Mouse (Mus musculus) heart, adult 9 months (tissue): ENCODE measurements around the gene Fam3b.

ENCODE experiments used
- DNase-seq, 2 experiments: peaks; one replicate each; pipeline ENCODE4 v3.0.0; 2022; ENCODE audit warnings: low spot score in 2 of 2

The Fam3b gene

DNA sequence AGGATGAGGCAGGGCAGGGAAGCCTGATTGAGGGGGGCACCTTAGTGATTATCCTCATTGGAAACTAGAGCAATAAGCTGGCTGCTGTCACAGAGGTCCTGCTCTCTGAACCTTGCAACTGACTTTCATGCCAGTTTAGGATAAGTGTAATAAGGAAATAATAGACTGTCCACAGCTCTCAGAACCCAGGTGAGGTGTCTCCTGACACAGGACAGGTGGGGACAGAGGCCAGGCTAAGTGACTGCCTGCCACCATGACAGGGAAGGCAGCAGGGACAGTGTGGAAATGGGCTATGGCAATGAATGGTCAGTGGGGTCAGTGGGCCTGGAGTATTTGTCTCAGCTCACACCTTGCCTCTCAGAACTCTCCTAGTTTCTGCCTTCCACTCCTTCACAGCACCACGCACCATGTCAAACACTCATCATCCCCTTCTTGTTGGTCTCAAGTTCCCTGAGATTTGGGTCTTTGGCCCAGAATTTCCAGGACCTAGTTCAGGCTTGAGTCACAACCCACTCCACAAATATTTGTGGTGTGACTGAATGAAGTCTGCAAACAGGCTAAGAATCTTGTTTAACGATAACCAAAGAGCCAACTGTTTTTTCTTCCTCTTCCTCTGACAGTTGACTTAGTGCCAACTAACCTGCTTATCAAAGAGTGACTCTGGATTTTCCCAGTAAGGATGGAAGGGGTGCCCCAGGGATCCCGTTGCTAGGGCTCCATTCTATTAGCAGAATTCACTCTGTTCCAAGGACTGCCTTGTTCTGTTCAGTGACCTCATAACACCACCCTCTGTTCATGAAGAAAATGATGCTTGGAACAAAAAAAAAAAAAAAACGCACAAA, at the start of gene Fam3b:
Gene Fam3b (minus strand): TSS at position 718 of the 842 bp plus-strand sequence.
- DNase-seq: no peak

DNA sequence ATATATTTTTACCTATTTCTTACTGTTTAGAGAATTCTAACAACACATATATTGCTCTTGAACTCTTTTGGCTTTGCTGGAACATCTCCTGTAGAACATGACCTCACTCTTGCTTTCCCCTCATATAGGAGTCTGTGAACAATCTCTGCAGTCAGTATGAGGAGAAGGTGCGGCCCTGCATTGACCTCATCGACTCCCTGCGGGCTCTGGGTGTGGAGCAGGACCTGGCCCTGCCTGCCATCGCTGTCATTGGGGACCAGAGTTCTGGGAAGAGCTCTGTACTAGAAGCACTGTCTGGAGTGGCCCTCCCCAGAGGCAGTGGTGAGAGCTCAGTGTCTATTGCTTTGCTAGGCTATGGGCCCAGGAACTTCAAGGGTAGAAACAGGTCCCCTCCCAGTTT, 29.7 kb upstream of the Fam3b start:
- DNase-seq: no peak

DNA sequence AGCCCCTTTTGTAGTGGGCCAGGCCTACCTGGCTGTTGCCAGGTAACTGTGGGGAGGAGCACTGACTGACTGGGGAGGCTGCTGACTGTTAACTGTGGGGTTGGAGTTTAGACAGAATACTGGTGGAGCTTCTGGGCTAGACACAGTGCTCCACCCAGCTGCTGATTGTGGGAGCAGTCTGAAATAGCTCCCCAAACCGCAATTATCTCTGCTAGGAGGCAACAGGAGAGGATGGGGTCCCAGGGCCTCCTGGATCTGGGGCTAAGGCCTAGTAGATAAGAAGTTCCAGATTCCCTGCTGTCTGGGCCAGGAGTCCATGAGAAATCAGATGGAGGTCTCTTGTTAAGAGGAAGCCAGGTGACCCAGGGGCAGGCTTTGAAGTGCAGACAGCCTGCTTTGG, 22.2 kb upstream of the Fam3b start:
- no peak for DNase-seq

DNA sequence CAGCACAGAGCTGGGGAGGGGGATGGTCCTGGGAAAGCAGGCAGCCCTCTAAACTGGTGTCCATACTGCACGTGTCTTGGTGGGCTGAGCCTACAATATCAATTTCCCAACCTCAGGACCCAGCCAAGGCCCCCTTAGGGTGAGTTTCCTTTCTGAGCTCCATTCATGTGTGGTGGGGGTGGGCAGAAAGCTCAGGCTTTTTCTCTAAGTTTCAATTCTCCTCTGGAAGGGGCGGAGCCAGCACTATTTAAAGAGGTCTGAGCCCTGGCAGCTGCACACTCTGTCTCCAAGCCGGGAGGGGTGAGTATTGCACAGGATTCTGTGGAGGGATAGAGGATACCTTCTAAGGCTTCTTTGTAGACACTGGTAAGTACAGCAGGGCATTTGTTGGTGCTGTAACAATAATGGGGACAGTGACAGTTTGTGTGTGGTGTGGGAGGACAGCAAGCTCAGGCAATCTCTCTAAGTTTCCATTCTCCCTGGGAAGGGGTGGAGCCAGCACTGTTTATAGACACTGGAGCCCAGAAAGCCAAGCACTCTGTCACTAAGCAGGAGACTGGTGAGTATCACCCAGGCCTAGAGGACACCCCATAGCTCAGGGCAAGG, 21.3 kb upstream of the Fam3b start:
- peak; percentile 77 to 80 for DNase-seq

DNA sequence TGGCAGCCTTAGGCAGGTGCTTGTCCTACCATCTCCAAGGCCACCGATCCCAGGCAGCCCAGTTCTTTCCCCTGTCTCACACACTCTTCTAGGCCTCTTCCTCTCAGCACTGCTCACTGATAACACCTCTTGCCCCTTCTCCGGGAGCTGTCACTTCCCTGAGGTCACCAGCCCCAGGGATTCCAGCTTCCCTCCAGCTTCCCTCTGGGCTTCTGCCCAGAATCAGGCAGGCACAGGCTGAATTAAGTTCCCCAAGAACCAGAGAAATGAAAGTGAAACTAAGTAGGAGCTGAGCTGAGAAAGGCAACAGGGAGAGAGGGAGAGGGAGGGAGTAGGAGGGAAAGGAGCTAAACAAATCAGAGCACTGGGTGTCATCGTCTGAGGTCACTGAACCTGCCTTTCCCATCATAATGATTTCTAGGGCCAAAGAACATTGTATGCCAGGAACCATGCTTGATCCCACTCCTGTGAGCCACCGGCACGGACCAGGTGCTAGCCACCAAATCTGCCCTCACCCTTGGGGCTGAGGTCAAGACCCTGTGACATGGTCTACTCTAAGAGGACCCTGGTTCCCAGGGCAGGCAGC, 20.4 kb upstream of the Fam3b start:
- DNase-seq: peak; percentile 85 to 90

DNA sequence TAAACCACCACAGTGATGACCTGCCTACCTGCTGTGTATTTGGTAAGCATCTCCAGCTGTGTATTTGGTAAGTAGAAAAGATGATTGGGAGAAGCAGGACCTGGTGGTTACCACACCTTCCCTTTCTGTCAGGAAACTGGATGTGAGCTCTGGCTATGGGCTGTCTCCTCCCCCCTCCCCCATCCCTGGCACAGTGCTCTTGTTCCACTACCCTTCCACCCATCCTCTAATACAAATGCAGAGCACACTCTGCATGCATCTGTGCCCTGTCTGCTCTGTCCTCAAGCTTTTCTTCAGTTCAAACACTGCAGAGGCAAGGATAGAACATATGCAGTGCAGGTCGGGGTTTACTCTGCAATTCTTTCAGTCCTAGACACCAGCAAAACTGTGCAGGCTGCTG, 19.8 kb upstream of the Fam3b start:
- peak in 1 of 2 experiments; percentile 22 for DNase-seq

DNA sequence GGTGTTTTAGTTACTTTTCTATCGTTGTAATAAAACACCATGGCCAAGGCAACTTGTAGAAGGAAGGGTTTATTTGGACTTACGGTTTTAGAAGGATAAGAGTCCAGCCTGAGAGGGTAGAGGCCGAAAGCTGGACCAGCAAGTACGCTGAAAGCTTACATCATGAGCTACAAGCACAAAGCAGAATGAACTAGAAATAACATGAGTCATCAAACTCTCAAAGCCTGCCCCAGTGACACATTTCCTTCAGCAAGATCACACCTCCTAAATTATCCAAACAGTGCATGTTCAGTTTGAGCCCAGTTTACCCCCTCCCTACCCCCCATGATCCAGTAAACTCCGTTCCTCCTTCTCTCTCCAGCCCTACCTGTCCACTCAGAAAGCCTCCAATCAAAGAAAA, 19.1 kb upstream of the Fam3b start:
- DNase-seq: no peak

DNA sequence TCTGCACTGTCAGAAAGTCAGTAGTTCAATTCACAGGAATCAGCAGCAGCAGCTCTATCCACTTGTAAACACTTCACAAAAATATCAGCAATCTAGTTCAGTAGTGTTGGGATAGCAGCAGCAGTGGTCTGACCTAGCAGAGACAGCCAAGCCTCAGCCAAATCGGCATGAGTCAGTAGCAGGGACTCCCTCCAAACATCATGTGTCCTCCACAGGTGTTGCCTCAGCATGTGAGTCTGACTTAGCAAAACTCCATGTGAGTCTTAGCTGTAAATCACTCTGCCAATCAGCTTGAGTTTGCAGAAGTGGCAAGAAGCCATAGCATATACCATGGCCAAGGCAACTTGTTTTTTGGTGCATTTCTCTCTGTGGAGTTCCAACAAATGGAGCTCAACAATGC, 18.5 kb upstream of the Fam3b start:
- no peak for DNase-seq

DNA sequence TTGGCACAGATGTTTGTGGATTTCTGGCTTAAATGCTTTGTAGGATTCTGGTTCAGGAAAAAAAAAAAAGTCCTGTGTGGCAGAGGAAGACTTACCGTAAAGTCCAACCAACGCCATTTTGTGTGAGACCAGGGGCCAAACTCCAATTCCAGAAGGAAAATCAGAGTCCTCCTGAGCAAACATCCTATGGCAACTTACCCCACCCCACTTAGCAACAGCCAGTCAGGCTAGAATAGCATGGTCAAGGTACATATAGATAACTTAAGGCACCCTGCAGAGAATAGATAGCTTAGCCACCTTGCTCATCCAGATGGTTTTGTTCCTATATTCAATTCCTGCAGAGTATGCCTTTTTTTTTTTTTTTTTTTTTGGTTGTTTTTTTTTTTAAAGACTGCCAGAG, 14.6 kb upstream of the Fam3b start:
- no peak for DNase-seq

DNA sequence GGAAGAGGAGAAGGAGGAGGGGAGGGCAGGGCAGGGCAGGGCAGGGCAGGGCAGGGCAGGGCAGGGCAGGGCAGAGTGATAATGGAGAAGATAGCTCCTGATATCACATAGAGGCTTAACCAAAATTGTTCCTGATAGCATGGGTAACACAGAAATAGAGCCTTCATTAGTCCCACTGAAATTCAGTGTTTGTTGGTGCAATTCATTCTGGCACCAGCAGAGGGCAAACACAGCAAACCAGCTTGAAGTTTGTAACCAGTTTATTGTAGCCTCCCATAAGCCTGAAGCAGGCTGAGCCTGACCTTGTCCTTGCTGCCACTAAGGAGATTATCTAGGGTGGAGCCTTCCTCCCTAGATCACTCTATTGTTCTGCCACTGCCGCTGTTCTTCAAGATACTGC, 8.4 kb upstream of the Fam3b start:
- DNase-seq: peak in 1 of 2 experiments; percentile 39

DNA sequence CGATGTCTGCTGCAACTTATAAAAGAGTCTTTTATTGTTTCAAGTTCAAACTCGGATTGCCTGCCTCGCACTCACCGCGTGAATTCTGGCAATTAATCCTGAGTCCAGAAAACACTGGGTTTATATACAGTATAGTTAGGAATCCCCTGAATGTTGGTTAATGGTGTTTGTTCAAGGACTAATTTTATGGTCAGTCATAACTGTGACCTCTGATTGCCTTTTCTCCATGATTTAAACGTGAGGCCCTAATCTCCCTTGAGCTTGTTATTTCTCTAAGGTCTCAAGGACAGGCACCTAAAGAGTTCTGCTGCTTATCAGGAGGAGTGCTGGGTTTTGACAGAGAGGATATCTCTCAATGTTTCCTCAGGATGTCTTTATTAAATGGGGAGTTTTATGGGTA, 7.4 kb upstream of the Fam3b start:
- no peak for DNase-seq

DNA sequence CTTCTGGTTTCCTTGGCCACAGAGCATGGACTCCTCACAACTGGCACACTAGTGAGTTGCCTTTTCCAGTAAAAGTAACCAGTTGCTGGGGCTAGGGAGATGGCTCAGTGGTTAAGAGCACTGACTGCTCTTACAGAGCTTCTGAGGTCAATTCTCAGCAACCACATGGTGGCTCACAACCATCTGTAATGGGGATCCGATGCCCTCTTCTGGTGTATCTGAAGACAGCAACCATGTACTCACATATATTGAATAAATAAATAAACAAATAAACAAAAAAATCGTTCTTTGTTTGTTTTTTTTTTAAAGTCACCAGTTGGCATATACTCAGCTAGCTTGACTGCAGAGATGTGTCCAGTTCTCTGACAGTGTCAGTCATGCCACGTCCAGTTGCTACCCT, 1.7 kb upstream of the Fam3b start:
- no peak for DNase-seq

DNA sequence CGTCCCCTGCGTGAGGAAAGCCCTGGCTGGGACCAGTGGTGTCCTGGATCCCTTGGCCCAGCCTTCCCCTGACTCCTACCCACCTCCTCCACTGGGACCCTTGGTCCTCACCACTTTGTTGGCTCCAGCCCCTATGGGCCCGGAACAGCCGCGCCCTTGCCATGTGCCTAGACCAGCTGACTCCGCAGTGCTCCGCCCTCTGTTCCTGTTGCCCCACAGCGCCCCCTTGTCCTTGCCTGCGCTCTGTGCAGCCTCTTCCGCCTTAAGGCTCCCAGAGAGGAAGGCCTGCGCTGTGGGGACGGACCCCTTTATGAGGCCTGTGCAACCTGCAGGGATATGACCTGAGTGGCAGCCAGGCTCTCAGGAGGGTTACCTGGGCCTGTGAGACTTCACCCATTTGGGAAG, 2.3 kb downstream of the Fam3b start:
- no peak for DNase-seq

DNA sequence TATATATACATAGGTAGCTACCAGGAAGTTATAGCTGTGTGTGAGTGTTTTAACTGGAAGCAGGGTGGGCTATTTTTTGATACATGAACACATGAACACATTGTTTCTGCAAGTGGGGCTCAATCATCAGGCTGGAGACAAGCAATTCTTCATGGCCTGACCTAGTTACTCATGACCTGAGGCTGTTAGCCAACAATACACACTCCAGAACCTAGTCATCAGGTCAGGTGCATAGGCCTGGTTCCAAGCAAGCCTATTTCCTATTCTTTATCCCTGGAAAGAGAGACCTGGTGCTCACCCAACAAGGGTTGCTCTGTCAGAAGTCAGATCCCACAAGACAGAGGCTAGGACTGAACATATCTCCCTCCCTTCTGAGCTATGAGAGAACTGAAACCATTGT, 3.1 kb downstream of the Fam3b start:
- no peak for DNase-seq

DNA sequence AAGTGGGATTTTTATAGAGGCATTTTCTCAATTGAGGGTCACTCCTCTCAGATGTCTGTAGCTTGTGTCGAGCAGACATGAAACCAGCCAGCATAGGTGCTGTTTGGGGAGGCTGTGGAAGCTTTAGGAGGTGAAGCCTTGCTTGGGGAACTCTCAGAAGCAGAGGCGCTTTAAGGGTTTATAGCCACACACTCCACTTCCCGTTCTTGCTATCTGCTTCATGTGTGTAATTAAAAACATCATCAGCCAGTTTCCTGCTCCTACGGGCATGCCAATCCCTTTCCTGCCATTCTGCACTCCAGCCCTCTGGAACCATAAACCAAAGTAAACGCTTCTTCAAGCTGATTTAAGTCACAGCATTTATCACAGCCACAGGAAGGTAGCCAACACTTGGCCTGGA, 3.8 kb downstream of the Fam3b start:
- DNase-seq: no peak

DNA sequence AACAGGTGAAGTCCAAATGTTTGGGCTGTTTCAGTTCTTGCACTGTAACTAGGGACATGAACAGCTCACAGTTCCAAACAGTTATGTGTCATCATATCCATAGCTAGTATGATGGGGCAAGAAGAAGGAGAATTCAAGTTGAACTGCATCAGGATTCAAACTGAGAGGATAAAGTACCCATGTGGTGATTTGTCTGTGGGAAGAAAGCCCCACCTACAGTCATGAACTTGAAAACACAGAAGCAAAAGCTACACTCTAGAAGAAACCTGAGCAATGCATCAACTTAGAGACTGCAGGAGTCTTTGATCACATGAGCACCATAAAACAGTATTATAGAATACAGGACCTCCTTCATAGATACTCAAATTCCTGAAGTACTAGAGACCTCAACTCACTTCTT, 6.8 kb downstream of the Fam3b start:
- DNase-seq: no peak

DNA sequence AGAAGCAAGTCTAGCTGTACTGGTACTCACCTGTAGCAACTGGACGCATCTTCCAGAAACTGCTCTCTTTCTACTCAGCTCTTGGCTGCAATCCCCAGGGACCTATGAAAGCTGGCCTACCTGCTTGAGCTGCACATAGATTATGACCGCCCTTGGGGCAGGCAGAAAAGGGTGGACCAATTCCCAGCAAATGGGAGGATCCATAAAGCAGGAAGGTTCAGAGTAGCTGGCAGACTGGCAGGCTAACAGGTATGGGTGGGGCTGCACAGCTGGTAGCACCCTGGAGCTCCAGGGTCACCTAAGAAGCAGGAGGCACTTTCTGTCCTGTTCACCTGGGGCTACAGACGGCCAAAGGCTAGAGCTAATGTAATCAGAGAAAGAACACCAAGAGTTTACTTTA, 9.8 kb downstream of the Fam3b start:
- DNase-seq: no peak

DNA sequence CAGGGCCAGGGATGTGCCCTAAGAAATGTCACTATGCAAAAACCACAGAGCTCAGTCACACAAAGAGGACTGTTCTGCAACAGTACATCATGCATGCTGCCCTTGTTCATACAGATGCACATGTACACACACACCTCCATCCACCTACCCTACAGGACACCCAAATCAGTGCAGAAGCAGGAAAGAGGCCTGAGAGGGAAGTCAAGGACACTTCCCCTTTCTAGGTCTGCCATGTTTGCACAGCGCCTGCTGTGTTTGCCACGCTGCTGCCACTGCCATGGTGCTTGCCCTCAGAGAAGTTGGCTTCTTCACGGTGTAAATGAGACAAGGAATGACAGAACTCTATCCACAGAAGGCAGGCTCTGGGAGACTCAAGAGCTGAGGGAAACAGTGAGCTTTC, 10.8 kb downstream of the Fam3b start:
- no peak for DNase-seq

DNA sequence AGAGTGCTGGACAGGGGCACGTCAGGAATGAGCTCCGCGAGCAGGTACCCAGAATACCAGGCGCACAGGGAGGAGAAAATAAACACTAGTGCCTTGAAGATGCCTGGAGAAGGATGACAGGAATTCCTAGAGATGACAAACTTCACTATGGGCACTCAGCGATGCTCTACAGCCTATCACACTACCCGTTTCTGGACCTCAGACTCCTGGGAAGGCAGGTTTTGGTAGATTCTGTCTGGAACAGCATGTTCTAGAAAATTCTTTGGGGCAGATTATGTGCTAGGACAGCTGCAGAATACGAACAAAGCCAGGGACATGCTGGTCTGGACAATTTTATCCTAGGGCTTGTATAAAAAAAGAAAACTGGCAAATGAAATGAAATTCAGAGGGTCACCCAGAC, 13.7 kb downstream of the Fam3b start:
- no peak for DNase-seq

DNA sequence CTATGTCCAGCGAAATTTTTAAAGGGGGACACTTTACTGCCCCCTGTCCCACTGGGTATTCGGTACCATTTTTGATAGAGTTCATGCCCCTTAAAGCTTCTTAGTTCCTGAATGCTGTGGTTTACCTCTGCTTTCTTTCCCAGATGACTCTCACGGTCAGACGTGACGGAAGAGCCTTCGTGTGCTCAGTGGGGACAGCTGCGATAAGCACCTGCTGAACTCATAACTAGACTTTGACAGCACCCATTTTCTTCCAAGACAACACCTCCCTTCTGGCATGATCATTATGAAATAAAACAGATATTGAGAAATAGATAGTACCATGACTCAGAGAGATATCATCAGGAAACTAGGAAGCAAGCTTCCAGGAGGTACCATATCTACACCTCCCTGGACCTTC, 15.2 kb downstream of the Fam3b start:
- DNase-seq: no peak

DNA sequence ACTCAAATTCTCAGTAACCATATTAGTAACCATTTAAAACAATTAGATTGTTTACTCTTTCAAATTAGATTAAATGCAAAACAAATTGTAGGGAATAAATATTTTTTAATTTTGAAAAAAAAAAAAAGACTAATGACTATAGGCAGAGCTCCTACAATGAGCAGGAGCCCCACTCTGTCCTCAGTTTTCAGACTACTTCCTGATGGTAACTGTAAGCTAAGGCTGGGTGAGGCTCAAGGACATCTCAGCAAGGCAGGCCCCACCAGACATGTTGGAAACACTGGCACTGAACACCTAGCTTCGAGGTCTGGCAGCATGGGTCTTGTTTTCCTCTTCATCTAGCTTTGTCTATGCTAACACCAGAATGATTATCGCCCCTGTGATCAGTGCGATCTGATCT, 16.5 kb downstream of the Fam3b start:
- no peak for DNase-seq

DNA sequence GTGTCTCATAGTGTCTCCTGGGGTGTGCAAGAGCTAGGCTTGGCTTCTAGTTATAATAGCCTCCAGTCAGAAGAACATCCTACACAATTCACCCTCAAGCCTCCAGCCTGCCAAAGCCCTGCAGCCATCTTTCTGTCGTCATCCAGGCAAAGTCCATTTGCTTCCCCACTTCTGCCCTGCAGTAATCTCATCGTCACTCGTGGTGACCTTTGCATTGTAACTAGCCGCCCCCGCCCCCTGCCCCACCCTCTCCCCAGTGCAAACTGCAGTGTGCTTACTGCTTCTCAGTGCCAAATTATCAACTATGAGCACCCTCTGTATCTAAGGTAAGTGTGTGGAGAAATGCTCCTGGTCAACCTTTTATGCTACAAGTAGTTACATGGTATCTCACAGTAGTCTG, 16.9 kb downstream of the Fam3b start:
- DNase-seq: no peak

DNA sequence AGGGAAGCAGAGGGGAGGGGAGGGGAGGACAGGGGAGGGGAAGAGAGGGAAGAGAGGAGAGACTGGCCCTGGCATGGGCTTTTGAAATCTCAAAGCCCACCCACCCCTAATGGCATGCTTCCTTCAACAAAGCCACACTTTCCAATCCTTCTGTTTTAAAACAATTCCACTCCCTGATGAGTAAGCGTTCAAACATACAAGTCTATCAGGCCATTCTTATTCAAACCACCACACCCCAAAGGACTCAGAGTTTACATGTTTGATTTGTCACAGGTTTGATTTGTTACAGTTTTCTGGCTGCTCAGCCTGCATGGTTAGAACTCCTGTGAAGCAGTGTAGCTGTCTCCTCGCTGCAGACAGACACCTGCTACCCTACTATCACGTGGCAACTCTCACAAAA, 18.6 kb downstream of the Fam3b start:
- no peak for DNase-seq
